Mouse (Mus musculus): ENCODE measurements around the gene Fam13c. TPM values are rescaled to one million over a fixed set of nuclear protein-coding genes. Genes with fewer than 3 reads are reported as not detected.

Gene Fam13c
- polyA plus RNA-seq (2011; ENCODE audit: insufficient read length, low read depth, missing spikeins): 12.8 and 15.9 TPM in 2 replicates

DNA sequence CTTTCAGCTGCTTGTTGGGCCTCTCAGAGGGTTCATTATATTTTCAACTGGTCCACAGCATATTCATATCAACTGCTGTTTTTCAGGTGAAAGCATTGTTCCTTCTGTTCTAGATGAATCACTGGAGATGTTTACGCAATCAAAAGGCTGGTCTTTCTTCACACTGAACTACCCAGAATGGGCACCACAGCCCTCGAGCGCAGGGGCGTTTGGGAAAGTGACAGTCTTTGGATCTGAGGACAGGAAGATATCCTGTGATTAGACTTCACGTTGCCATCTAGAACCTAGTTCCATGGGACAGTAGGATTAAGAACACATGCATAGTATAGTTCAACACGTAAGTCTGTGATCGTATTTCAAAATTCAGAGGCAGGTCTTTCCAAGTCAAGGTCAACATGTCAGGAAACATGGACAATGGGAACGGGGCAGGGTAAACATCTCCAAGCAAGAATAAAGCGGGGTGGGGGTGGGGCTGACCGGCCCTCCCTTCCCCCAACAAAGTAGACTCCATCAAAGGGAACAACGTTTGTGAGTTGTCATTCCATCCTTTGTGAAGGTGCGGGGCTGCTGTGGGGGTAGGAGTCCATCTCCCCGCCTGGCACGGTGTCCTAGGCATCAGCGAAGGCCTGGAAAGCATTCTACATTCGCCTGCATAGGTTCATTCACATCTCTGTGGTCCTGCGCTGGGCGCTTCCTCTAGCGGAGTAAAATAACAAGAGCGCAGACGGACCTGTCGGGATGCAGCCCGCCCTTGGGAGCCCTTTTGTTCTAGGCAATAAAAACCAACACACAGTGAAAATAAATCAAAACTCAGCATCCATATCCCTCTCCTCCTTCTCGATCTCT, at the start of gene Fam13c:
Gene Fam13c (plus strand): TSS at position 806 of the 846 bp plus-strand sequence.
- H3K27ac ChIP-seq (ENCODE audit: insufficient read depth, low read length): peak within 1 kb of the TSS; percentile 84
- no peak for TF ChIP-seq POLR2A (IDR thresholded peaks at IDR 0.05; ENCODE audit: low read depth, low read length)
- TF ChIP-seq CTCF (IDR thresholded peaks at IDR 0.05; ENCODE audit: borderline replicate concordance, insufficient read depth, low read length): no peak
- H3K4me3 ChIP-seq (ENCODE audit: insufficient read depth, low read length): peak within 1 kb of the TSS; percentile 65
- no peaks in the 10 kb centered on the region for H3K4me1 ChIP-seq (ENCODE audit: control insufficient read depth, insufficient read depth, low read length)

DNA sequence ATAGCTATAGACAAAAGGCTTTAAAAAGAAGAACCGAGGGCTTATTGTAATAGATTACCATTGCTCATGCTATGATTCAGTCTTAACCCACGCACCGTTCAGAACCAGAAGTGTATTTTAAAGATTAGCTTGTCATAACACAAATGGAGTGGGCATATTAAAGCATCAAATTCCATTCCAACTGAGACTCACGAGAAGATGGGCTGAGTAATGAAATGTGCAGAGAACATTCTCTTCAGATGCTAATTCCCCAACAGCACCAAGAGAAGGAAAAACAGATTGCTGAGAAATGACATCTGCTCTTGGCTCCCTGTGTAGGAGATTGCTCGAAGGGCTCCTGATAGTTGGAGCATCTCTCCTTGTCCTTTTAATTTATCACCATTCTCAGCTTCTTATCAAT, 44.4 kb upstream of the Fam13c start:
- H3K27ac ChIP-seq (ENCODE audit: insufficient read depth, low read length): 0 out of 2 replicates have a peak overlapping the region, but pooled peaks have one; percentile 62
- H3K4me1 ChIP-seq (ENCODE audit: control insufficient read depth, insufficient read depth, low read length): no peaks in the 10 kb centered on the region
- no peak for TF ChIP-seq POLR2A (IDR thresholded peaks at IDR 0.05; ENCODE audit: low read depth, low read length)
- no peak for TF ChIP-seq CTCF (IDR thresholded peaks at IDR 0.05; ENCODE audit: borderline replicate concordance, insufficient read depth, low read length)

DNA sequence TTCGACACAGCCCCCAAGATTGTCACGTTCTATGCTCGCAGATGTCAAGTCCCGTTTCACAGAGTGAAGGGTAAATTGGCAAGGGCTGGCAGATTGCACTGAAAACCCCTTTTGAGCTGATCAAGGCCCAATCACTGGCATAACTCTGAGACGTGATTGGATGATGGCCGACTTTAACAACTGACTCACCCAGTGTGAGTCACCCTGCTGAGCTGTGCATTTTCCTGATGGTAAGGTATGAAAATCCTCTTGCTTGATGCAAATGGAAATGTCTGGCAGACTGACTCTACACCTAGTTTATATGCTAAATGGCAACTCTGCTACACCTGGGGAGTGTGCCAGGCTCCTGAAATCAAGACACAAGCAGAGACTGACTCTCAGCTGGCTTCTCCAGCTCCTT, 42.1 kb upstream of the Fam13c start:
- TF ChIP-seq CTCF (IDR thresholded peaks at IDR 0.05; ENCODE audit: borderline replicate concordance, insufficient read depth, low read length) (no peak), POLR2A (IDR thresholded peaks at IDR 0.05; ENCODE audit: low read depth, low read length) (no peak)
- no peak overlapping the region for H3K4me3 ChIP-seq (ENCODE audit: insufficient read depth, low read length)
- no peak overlapping the region for H3K27ac ChIP-seq (ENCODE audit: insufficient read depth, low read length)
- H3K4me1 ChIP-seq (ENCODE audit: control insufficient read depth, insufficient read depth, low read length): no peaks in the 10 kb centered on the region

More for the DNA sequence above, 44.4 kb upstream of the Fam13c start:
- no peak overlapping the region for H3K4me3 ChIP-seq (ENCODE audit: insufficient read depth, low read length)

DNA sequence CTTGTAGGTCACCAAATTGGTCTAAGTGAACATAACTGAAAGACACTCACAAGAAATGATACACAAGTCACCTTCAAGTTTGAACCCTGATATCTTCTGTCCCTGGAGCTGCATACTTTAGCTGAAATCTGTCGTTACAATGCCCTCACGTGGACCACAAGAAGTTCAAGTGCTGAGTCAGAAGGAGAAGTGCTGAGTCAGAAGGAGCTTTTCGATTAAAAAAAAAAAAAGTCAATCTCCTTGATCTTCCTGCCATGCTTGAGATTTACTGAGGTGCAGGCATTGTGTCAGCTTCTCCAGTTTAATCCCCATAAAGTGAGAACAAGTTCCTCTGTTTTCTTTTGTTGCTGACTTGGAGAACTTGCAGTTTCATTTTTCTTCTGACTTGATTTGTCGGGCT, 38.3 kb upstream of the Fam13c start:
- no peak overlapping the region for H3K27ac ChIP-seq (ENCODE audit: insufficient read depth, low read length)
- H3K4me1 ChIP-seq (ENCODE audit: control insufficient read depth, insufficient read depth, low read length): no peaks in the 10 kb centered on the region
- H3K4me3 ChIP-seq (ENCODE audit: insufficient read depth, low read length): no peak overlapping the region
- TF ChIP-seq POLR2A (IDR thresholded peaks at IDR 0.05; ENCODE audit: low read depth, low read length): no peak
- TF ChIP-seq CTCF (IDR thresholded peaks at IDR 0.05; ENCODE audit: borderline replicate concordance, insufficient read depth, low read length): no peak

DNA sequence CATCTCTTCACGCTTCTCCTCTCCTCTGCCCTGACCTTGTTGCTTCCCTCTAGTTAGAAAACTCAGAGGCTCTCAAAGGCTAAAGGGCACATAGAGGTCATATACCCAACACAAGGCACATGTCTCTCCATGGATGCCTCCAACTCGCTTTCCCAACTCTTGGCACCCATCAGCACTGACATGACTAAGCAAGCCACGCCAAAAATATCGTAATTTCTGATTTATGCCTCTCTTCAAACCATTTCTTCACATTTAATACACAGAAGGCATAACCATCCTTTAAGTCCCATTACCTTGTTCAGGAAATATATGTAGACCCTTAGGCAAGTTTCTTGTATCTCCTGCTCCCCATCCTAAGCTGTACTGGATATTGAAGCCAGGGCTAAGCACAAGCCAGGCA, 37.6 kb upstream of the Fam13c start:
- Histone ChIP-seq H3K4me3 (ENCODE audit: insufficient read depth, low read length) (no peak overlapping the region), H3K27ac (ENCODE audit: insufficient read depth, low read length) (no peak overlapping the region), H3K4me1 (ENCODE audit: control insufficient read depth, insufficient read depth, low read length) (no peaks in the 10 kb centered on the region)
- TF ChIP-seq CTCF (IDR thresholded peaks at IDR 0.05; ENCODE audit: borderline replicate concordance, insufficient read depth, low read length) (no peak), POLR2A (IDR thresholded peaks at IDR 0.05; ENCODE audit: low read depth, low read length) (no peak)

DNA sequence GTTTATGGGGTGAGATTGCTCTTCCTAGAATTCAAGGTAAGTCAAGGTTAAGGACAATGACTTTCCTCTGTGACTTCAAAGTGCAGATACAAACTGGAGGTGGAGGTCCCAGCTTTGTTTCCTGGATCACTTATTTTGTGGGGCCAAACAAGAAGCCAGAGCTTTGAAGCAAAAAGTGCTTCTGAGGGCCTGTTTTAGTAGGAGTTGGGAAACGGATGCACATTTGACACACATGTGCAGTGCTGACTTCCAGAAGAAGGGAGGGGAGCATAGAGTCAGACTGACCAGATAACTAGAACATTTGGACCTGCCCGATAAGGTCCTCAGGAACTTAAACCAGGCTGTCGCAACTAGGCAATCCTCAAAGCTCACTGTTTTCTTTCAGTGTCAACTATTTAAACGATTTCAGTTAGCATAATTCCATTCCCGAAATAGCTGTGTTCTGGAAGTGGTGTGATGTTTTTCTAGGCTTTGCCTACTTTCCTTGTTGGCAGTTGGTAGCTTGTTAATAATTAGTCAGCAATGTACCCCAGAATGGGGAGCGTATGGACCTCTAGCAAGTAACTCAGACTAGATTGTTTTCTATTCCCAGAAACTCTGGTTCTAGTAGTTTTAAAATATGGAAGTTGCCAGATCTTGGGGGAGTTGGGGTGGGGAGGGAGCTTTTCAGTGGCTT, 22.3 kb upstream of the Fam13c start:
- peak overlapping the region; percentile 93 for H3K27ac ChIP-seq (ENCODE audit: insufficient read depth, low read length)
- TF ChIP-seq POLR2A (IDR thresholded peaks at IDR 0.05; ENCODE audit: low read depth, low read length): no peak
- H3K4me3 ChIP-seq (ENCODE audit: insufficient read depth, low read length): no peak overlapping the region
- H3K4me1 ChIP-seq (ENCODE audit: control insufficient read depth, insufficient read depth, low read length): no peaks in the 10 kb centered on the region

DNA sequence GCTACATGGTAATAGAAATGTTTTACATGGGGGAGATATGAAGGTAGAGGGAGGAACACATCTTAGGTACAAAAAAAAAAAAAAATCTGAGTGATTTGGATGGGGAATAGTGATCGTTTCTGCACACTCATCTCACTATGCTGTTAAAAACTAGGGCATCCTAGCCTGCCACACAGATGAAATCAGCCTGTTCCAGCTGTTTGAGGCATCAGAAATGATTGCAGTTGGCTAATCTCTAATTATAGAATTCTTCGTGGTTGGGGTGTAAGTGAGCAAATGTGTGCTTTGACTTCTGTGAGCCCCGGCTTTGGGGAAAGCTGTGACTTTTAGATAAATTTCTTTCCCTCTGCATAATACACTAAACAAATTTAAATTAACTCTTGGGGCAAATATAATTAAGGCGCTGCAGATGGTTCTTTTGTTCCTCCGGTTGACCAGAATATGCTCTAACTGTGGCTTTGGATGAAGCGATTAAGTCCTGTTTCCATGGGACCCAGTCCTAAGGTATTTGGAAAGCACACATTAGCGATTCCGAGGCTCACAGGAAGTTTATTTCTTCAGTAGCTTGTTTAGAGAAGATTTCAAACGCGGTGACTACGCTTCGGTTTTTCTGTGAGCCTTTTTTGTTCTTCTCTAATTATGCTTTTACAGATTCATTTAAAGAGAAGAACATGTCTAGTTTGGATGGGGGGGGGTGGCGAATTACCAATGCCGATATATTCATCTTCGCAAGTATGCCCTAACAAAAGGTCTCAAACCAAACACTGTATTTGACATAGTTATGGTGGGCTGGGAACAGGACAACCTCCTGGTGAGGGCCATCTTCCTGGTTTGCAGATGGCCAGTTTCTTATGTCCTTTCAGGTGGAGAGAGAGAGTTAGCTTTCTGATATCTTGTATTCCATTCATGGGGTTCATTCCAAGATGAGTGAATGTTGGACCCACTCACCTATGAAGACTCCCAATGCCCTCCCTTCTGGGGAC, 20.7 kb upstream of the Fam13c start:
- TF ChIP-seq CTCF (IDR thresholded peaks at IDR 0.05; ENCODE audit: borderline replicate concordance, insufficient read depth, low read length) (no peak), POLR2A (IDR thresholded peaks at IDR 0.05; ENCODE audit: low read depth, low read length) (no peak)
- Histone ChIP-seq H3K27ac (ENCODE audit: insufficient read depth, low read length) (no peak overlapping the region), H3K4me3 (ENCODE audit: insufficient read depth, low read length) (no peak overlapping the region), H3K4me1 (ENCODE audit: control insufficient read depth, insufficient read depth, low read length) (no peaks in the 10 kb centered on the region)

DNA sequence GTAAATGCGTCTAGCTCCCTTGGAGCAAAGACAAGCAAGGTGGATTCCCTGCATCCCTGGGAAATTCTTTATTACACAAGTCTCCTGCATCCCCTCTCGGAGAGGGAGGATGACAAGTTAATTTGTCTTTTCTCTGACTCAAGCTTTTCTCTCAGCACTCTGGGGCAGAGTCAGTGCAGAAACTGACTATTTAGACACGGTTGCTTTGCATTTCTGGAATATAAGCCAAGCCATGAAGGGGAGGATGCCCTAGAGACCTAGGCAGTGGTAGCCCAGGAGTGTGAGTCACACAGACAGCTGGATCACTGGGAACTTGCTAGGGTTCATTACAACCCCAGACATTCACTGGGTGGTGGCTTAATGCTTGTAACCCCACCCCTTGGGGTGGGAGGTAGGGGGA, 13.9 kb upstream of the Fam13c start:
- Histone ChIP-seq H3K27ac (ENCODE audit: insufficient read depth, low read length) (peak overlapping the region; percentile 85), H3K4me3 (ENCODE audit: insufficient read depth, low read length) (no peak overlapping the region), H3K4me1 (ENCODE audit: control insufficient read depth, insufficient read depth, low read length) (peaks cover 4% of the 10 kb centered on the region)
- TF ChIP-seq CTCF (IDR thresholded peaks at IDR 0.05; ENCODE audit: borderline replicate concordance, insufficient read depth, low read length): no peak
- no peak for TF ChIP-seq POLR2A (IDR thresholded peaks at IDR 0.05; ENCODE audit: low read depth, low read length)

DNA sequence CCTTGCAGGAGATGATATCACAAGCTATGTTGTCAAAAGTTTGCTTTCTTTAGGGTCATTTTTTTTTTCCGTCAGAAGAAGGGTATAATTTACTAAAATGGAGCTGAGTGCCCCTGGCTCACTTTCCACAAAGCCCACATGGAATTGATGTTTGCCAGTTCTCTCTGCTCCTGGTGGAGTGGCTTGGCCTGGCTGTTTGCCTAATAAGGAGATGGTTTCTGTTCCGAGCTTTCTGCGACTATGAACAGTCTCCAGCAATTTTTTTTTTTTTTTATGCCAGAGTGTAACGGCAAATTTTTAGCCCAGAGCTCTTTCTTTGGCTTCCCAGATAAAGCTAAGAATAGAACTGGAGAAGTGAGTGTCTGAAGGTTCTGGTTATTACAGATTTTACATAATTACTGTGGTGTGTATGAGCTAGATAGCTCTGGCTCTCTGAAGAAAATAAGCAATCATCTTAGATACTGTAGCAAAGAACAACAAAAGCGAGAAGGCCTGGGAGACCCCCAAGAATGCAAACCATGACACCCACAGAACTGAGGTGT, 12.1 kb upstream of the Fam13c start:
- Histone ChIP-seq H3K4me3 (ENCODE audit: insufficient read depth, low read length) (no peak overlapping the region), H3K27ac (ENCODE audit: insufficient read depth, low read length) (peak overlapping the region; percentile 100), H3K4me1 (ENCODE audit: control insufficient read depth, insufficient read depth, low read length) (peaks cover 4% of the 10 kb centered on the region)
- no peak for TF ChIP-seq CTCF (IDR thresholded peaks at IDR 0.05; ENCODE audit: borderline replicate concordance, insufficient read depth, low read length)
- no peak for TF ChIP-seq POLR2A (IDR thresholded peaks at IDR 0.05; ENCODE audit: low read depth, low read length)

All from embryonic fibroblast, embryonic 13.5 days (primary cell).